Mouse (Mus musculus): Measurements from ENCODE around the gene Pik3r5. TPM values are rescaled to one million over a fixed set of nuclear protein-coding genes. Genes with fewer than 3 reads are reported as not detected.

Pik3r5 gene
- total RNA-seq, 2 experiments from 2014 or later = 0.70 to 1.1 TPM

GRCm38 (mm10) chr11:68504913-68505312 is 73.0 kb downstream of the Pik3r5 start:
- DNase-seq (ENCODE audit: low spot score) = no peak
- intact Hi-C loops (cut with DNase I) = loop anchor here (1.0 kb wide), 1 partner anchor 15 kb away; no protein-coding TSS in a partner anchor

- intact Hi-C loops (cut with DNase I) = no loop called here
- no peak for DNase-seq (ENCODE audit: low spot score)
Observed at GRCm38 (mm10) chr11:68507246-68507645, 75.3 kb downstream of the Pik3r5 start.

GRCm38 (mm10) chr11:68508619-68509018 is 76.7 kb downstream of the Pik3r5 start:
- DNase-seq (ENCODE audit: low spot score) = no peak
- intact Hi-C loops (cut with DNase I) = no loop called here

- intact Hi-C loops (cut with DNase I) = no loop called here
Observed at GRCm38 (mm10) chr11:68509194-68509593, 77.3 kb downstream of the Pik3r5 start.

GRCm38 (mm10) chr11:68513969-68514368 is 82.0 kb downstream of the Pik3r5 start:
- intact Hi-C loops (cut with DNase I) = no loop called here
- DNase-seq (ENCODE audit: low spot score) = no peak

More at GRCm38 (mm10) chr11:68509194-68509593, 77.3 kb downstream of the Pik3r5 start:
- no peak for DNase-seq (ENCODE audit: low spot score)

- no peak for DNase-seq (ENCODE audit: low spot score)
- intact Hi-C loops (cut with DNase I) = no loop called here
Observed at GRCm38 (mm10) chr11:68519362-68519761, 87.4 kb downstream of the Pik3r5 start.

GRCm38 (mm10) chr11:68519815-68520214 is 87.9 kb downstream of the Pik3r5 start:
- no peak for DNase-seq (ENCODE audit: low spot score)
- intact Hi-C loops (cut with DNase I) = loop anchor here (1.0 kb wide), 1 partner anchor 15 kb away; no protein-coding TSS in a partner anchor

GRCm38 (mm10) chr11:68520439-68520838 is 88.5 kb downstream of the Pik3r5 start:
- intact Hi-C loops (cut with DNase I) = loop anchor here (1.0 kb wide), 1 partner anchor 15 kb away; no protein-coding TSS in a partner anchor
- DNase-seq (ENCODE audit: low spot score) = no peak

GRCm38 (mm10) chr11:68521352-68521751 is 89.4 kb downstream of the Pik3r5 start:
- intact Hi-C loops (cut with DNase I) = no loop called here
- DNase-seq (ENCODE audit: low spot score) = no peak

- no peak for DNase-seq (ENCODE audit: low spot score)
- intact Hi-C loops (cut with DNase I) = no loop called here
Observed at GRCm38 (mm10) chr11:68526441-68526840, 94.5 kb downstream of the Pik3r5 start.

- DNase-seq (ENCODE audit: low spot score) = no peak
- intact Hi-C loops (cut with DNase I) = no loop called here
Observed at GRCm38 (mm10) chr11:68531066-68531806, 99.3 kb downstream of the Pik3r5 start.

GRCm38 (mm10) chr11:68531941-68532535 is 100.1 kb downstream of the Pik3r5 start:
- intact Hi-C loops (cut with DNase I) = no loop called here
- DNase-seq (ENCODE audit: low spot score) = no peak

- DNase-seq (ENCODE audit: low spot score) = no peak
- intact Hi-C loops (cut with DNase I) = no loop called here
Observed at GRCm38 (mm10) chr11:68532773-68533172, 100.9 kb downstream of the Pik3r5 start.

GRCm38 (mm10) chr11:68533971-68534475 is 102.1 kb downstream of the Pik3r5 start:
- intact Hi-C loops (cut with DNase I) = no loop called here
- no peak for DNase-seq (ENCODE audit: low spot score)

GRCm38 (mm10) chr11:68536026-68536425 is 104.1 kb downstream of the Pik3r5 start:
- DNase-seq (ENCODE audit: low spot score) = no peak
- intact Hi-C loops (cut with DNase I) = no loop called here

- intact Hi-C loops (cut with DNase I) = no loop called here
- DNase-seq (ENCODE audit: low spot score) = no peak
Observed at GRCm38 (mm10) chr11:68536465-68536864, 104.5 kb downstream of the Pik3r5 start.

- DNase-seq (ENCODE audit: low spot score) = no peak
- intact Hi-C loops (cut with DNase I) = no loop called here
Observed at GRCm38 (mm10) chr11:68539621-68540020, 107.7 kb downstream of the Pik3r5 start.

GRCm38 (mm10) chr11:68544554-68544953 is 112.6 kb downstream of the Pik3r5 start:
- intact Hi-C loops (cut with DNase I) = loop anchor here (2.0 kb wide), 1 partner anchor 52 kb away; no protein-coding TSS in a partner anchor
- no peak for DNase-seq (ENCODE audit: low spot score)

- intact Hi-C loops (cut with DNase I) = loop anchor here (2.0 kb wide), 1 partner anchor 52 kb away; no protein-coding TSS in a partner anchor
- DNase-seq (ENCODE audit: low spot score) = no peak
Observed at GRCm38 (mm10) chr11:68545172-68545571, 113.3 kb downstream of the Pik3r5 start.

- no peak for DNase-seq (ENCODE audit: low spot score)
- intact Hi-C loops (cut with DNase I) = loop anchor here (2.0 kb wide), 1 partner anchor 53 kb away; no protein-coding TSS in a partner anchor
Observed at GRCm38 (mm10) chr11:68545682-68546222, 113.8 kb downstream of the Pik3r5 start.

All from heart, postnatal 25 days (tissue).